Mouse (Mus musculus): ENCODE measurements around the gene Pde8a. TPM values are rescaled to one million over a fixed set of nuclear protein-coding genes. Genes with fewer than 3 reads are reported as not detected.
A peak's percentile ranks its signal among the peaks of the same experiment; 100 is the strongest.

Gene Pde8a
- 6.1 and 6.5 TPM in 2 replicates for polyA plus RNA-seq (2015; fragmentation: Nextera tagmentation; extraction: Ambion mirVana)

- Histone ChIP-seq H3K4me3 (ENCODE audit: low read depth, low read length) (peak within 1 kb of the TSS; percentile 71), H3K36me3 (ENCODE audit: insufficient read depth, low read length) (no peaks in the 10 kb centered on the region), H3K27me3 (replicated peaks; ENCODE audit: insufficient read depth, low read length) (no peaks in the 10 kb centered on the region), H3K4me2 (replicated peaks; ENCODE audit: low read depth, low read length) (peak within 1 kb of the TSS; percentile 77), H3K9me3 (ENCODE audit: low read length) (no peaks in the 10 kb centered on the region), H3K9ac (replicated peaks; ENCODE audit: low read depth) (peak within 1 kb of the TSS; percentile 79), H3K27ac (ENCODE audit: low read length) (peak within 1 kb of the TSS; percentile 89), H3K4me1 (ENCODE audit: insufficient read depth, low read depth, low read length) (peaks cover 4% of the 10 kb centered on the region; the same call in 1 of the 2 replicates)
- no peak for TF ChIP-seq EP300 (IDR thresholded peaks at IDR 0.05)
- TF ChIP-seq CTCF (IDR thresholded peaks at IDR 0.05): no peak
- no peak for DNase-seq (ENCODE audit: low spot score)
- 2% methylated on average over 91 of the region's 128 CpGs for whole genome bisulfite sequencing
- peak; percentile 31 for ATAC-seq
Observed at GRCm38 (mm10) chr7:81213347-81214152, at the start of gene Pde8a. Pde8a (plus strand) TSS chr7:81213596.

GRCm38 (mm10) chr7:81164411-81164810 is 49.0 kb upstream of the Pde8a start:
- Histone ChIP-seq H3K27me3 (replicated peaks; ENCODE audit: insufficient read depth, low read length) (no peaks in the 10 kb centered on the region), H3K9me3 (ENCODE audit: low read length) (no peaks in the 10 kb centered on the region), H3K4me2 (replicated peaks; ENCODE audit: low read depth, low read length) (no peak overlapping the region), H3K4me1 (ENCODE audit: insufficient read depth, low read depth, low read length) (no peaks in the 10 kb centered on the region), H3K27ac (ENCODE audit: low read length) (no peak overlapping the region), H3K36me3 (ENCODE audit: insufficient read depth, low read length) (no peaks in the 10 kb centered on the region), H3K9ac (replicated peaks; ENCODE audit: low read depth) (no peak overlapping the region), H3K4me3 (ENCODE audit: low read depth, low read length) (no peak overlapping the region)
- ATAC-seq (no peak), DNase-seq (ENCODE audit: low spot score) (no peak)
- TF ChIP-seq EP300 (IDR thresholded peaks at IDR 0.05): no peak
- no peak for TF ChIP-seq CTCF (IDR thresholded peaks at IDR 0.05)
- WGBS: 61% methylated on average over 7 of the region's 7 CpGs

- 17% methylated on average over 3 of the region's 3 CpGs for WGBS
- H3K4me1 ChIP-seq (ENCODE audit: insufficient read depth, low read depth, low read length): no peaks in the 10 kb centered on the region
- H3K27ac ChIP-seq (ENCODE audit: low read length): no peak overlapping the region
- TF ChIP-seq CTCF (IDR thresholded peaks at IDR 0.05) (peak; percentile 88), EP300 (IDR thresholded peaks at IDR 0.05) (0 out of 2 replicates have a peak, but pooled peaks have one; percentile 15)
- H3K27me3 ChIP-seq (replicated peaks; ENCODE audit: insufficient read depth, low read length): no peaks in the 10 kb centered on the region
- ATAC-seq (peak; percentile 73), DNase-seq (ENCODE audit: low spot score) (peak; percentile 86)
- H3K36me3 ChIP-seq (ENCODE audit: insufficient read depth, low read length): no peaks in the 10 kb centered on the region
- no peak overlapping the region for H3K4me2 ChIP-seq (replicated peaks; ENCODE audit: low read depth, low read length)
- H3K9ac ChIP-seq (replicated peaks; ENCODE audit: low read depth): no peak overlapping the region
- H3K4me3 ChIP-seq (ENCODE audit: low read depth, low read length): no peak overlapping the region
- no peaks in the 10 kb centered on the region for H3K9me3 ChIP-seq (ENCODE audit: low read length)
Observed at GRCm38 (mm10) chr7:81167124-81167523, 46.3 kb upstream of the Pde8a start.

GRCm38 (mm10) chr7:81169351-81169750 is 44.0 kb upstream of the Pde8a start:
- TF ChIP-seq EP300 (IDR thresholded peaks at IDR 0.05) (no peak), CTCF (IDR thresholded peaks at IDR 0.05) (no peak)
- WGBS: 62% methylated on average over 7 of the region's 7 CpGs

GRCm38 (mm10) chr7:81173931-81174330 is 39.5 kb upstream of the Pde8a start:
- 100% methylated on average over 2 of the region's 2 CpGs for WGBS
- TF ChIP-seq CTCF (IDR thresholded peaks at IDR 0.05) (no peak), EP300 (IDR thresholded peaks at IDR 0.05) (no peak)
- no peak for ATAC-seq
- no peaks in the 10 kb centered on the region for H3K27me3 ChIP-seq (replicated peaks; ENCODE audit: insufficient read depth, low read length)
- no peak for DNase-seq (ENCODE audit: low spot score)
- H3K4me1 ChIP-seq (ENCODE audit: insufficient read depth, low read depth, low read length): no peaks in the 10 kb centered on the region
- H3K4me3 ChIP-seq (ENCODE audit: low read depth, low read length): no peak overlapping the region
- no peak overlapping the region for H3K27ac ChIP-seq (ENCODE audit: low read length)
- H3K9me3 ChIP-seq (ENCODE audit: low read length): no peaks in the 10 kb centered on the region
- no peak overlapping the region for H3K4me2 ChIP-seq (replicated peaks; ENCODE audit: low read depth, low read length)
- H3K9ac ChIP-seq (replicated peaks; ENCODE audit: low read depth): no peak overlapping the region
- H3K36me3 ChIP-seq (ENCODE audit: insufficient read depth, low read length): no peaks in the 10 kb centered on the region

More at GRCm38 (mm10) chr7:81169351-81169750, 44.0 kb upstream of the Pde8a start:
- no peak for DNase-seq (ENCODE audit: low spot score)
- Histone ChIP-seq H3K9ac (replicated peaks; ENCODE audit: low read depth) (no peak overlapping the region), H3K36me3 (ENCODE audit: insufficient read depth, low read length) (no peaks in the 10 kb centered on the region), H3K4me1 (ENCODE audit: insufficient read depth, low read depth, low read length) (no peaks in the 10 kb centered on the region), H3K27me3 (replicated peaks; ENCODE audit: insufficient read depth, low read length) (no peaks in the 10 kb centered on the region), H3K4me2 (replicated peaks; ENCODE audit: low read depth, low read length) (no peak overlapping the region), H3K27ac (ENCODE audit: low read length) (no peak overlapping the region), H3K9me3 (ENCODE audit: low read length) (no peaks in the 10 kb centered on the region), H3K4me3 (ENCODE audit: low read depth, low read length) (no peak overlapping the region)
- ATAC-seq: no peak

GRCm38 (mm10) chr7:81174654-81175053 is 38.7 kb upstream of the Pde8a start:
- no peak for ATAC-seq
- H3K27me3 ChIP-seq (replicated peaks; ENCODE audit: insufficient read depth, low read length): no peaks in the 10 kb centered on the region
- 57% methylated on average over 5 of the region's 5 CpGs for WGBS
- no peak for DNase-seq (ENCODE audit: low spot score)
- no peak overlapping the region for H3K4me2 ChIP-seq (replicated peaks; ENCODE audit: low read depth, low read length)
- no peaks in the 10 kb centered on the region for H3K4me1 ChIP-seq (ENCODE audit: insufficient read depth, low read depth, low read length)
- TF ChIP-seq CTCF (IDR thresholded peaks at IDR 0.05) (no peak), EP300 (IDR thresholded peaks at IDR 0.05) (no peak)
- no peaks in the 10 kb centered on the region for H3K36me3 ChIP-seq (ENCODE audit: insufficient read depth, low read length)
- H3K9ac ChIP-seq (replicated peaks; ENCODE audit: low read depth): no peak overlapping the region
- no peaks in the 10 kb centered on the region for H3K9me3 ChIP-seq (ENCODE audit: low read length)
- H3K4me3 ChIP-seq (ENCODE audit: low read depth, low read length): no peak overlapping the region
- H3K27ac ChIP-seq (ENCODE audit: low read length): no peak overlapping the region

All from lung, postnatal 0 days (tissue).